Comparison of ENCODE assay signal across 17 mouse cellular contexts in genomic region chr3:151997534-151998107, GRCm38 (mm10).
DNase-seq lines count a peak whose midpoint lies in the region; ATAC-seq and TF ChIP-seq lines count a peak whose summit lies in the region.
"Had no signal": no experiment of that assay in that cellular context is flagged by ENCODE, and none has a peak within 500 bp of the region (broad histone marks: within the 10 kb centered on the region; RNA-seq: fewer than 3 reads in every experiment).

No protein-coding gene starts in this region.

- 59% methylated on average over 4 of the region's 4 CpGs for WGBS in forebrain, embryonic 14.5 days
- WGBS in forebrain, embryonic 15.5 days: 49% methylated on average over 4 of the region's 4 CpGs
- WGBS in limb, embryonic 13.5 days: 27% methylated on average over 4 of the region's 4 CpGs
- WGBS in limb, embryonic 10.5 days: 86% methylated on average over 4 of the region's 4 CpGs
- 60% methylated on average over 4 of the region's 4 CpGs for WGBS in intestine, postnatal 0 days

- no peak overlapping the region for H3K4me2 ChIP-seq in forebrain, embryonic 14.5 days (ENCODE audit: low read length)
- H3K4me2 ChIP-seq in forebrain, embryonic 15.5 days (replicated peaks): no peak overlapping the region
- no peak overlapping the region for H3K4me2 ChIP-seq in limb, embryonic 13.5 days (replicated peaks)
- no peak overlapping the region for H3K4me2 ChIP-seq in intestine, postnatal 0 days (replicated peaks; ENCODE audit: low read depth)
- H3K4me2 ChIP-seq: heart, embryonic 12.5 days had no signal

- DNase-seq in forebrain, embryonic 14.5 days (ENCODE audit: low spot score): peak; percentile 15
- no peak for DNase-seq in limb, embryonic 10.5 days (ENCODE audit: low spot score)
- DNase-seq in right cerebral cortex, adult 2 months (ENCODE audit: low spot score in 2 of 2): peak; percentile 42 to 56
- DNase-seq in spleen, postnatal 14 days (ENCODE audit: low spot score in 2 of 2): no peak
- DNase-seq in ovary, postnatal 14 days (ENCODE audit: low spot score): no peak
- DNase-seq: adrenal gland, postnatal 14 days; cerebellum, adult 9-10 months; gastrocnemius, postnatal 25 days; heart, postnatal 36 days; lung, postnatal 10 days had no signal

- no peaks in the 10 kb centered on the region for H3K9me3 ChIP-seq in forebrain, embryonic 14.5 days (replicated peaks; ENCODE audit: control insufficient read depth, low read length)
- H3K9me3 ChIP-seq in forebrain, embryonic 15.5 days: no peaks in the 10 kb centered on the region
- no peaks in the 10 kb centered on the region for H3K9me3 ChIP-seq in limb, embryonic 13.5 days
- H3K9me3 ChIP-seq in limb, embryonic 10.5 days (replicated peaks): no peaks in the 10 kb centered on the region
- H3K9me3 ChIP-seq in intestine, postnatal 0 days (ENCODE audit: control insufficient read depth): no peaks in the 10 kb centered on the region
- H3K9me3 ChIP-seq: heart, embryonic 12.5 days had no signal

- no peaks in the 10 kb centered on the region for H3K27me3 ChIP-seq in forebrain, embryonic 14.5 days (replicated peaks; ENCODE audit: control insufficient read depth, insufficient read depth, low read length)
- no peaks in the 10 kb centered on the region for H3K27me3 ChIP-seq in forebrain, embryonic 15.5 days
- no peaks in the 10 kb centered on the region for H3K27me3 ChIP-seq in limb, embryonic 13.5 days
- H3K27me3 ChIP-seq in limb, embryonic 10.5 days (ENCODE audit: low read depth, poor library complexity, severe bottlenecking): no peaks in the 10 kb centered on the region
- H3K27me3 ChIP-seq in intestine, postnatal 0 days (replicated peaks; ENCODE audit: control insufficient read depth, insufficient read depth, low read length): no peaks in the 10 kb centered on the region
- H3K27me3 ChIP-seq: CH12.LX; heart, embryonic 12.5 days had no signal

- H3K9ac ChIP-seq in forebrain, embryonic 14.5 days (ENCODE audit: low read length): no peak overlapping the region
- H3K9ac ChIP-seq in forebrain, embryonic 15.5 days (replicated peaks): no peak overlapping the region
- no peak overlapping the region for H3K9ac ChIP-seq in limb, embryonic 13.5 days
- H3K9ac ChIP-seq in intestine, postnatal 0 days (ENCODE audit: low read depth, low read length): no peak overlapping the region
- H3K9ac ChIP-seq: heart, embryonic 12.5 days; liver, embryonic 14.5 days had no signal

- no peak for ATAC-seq in forebrain, embryonic 14.5 days
- no peak for ATAC-seq in forebrain, embryonic 15.5 days (replicated peaks)
- ATAC-seq in limb, embryonic 13.5 days (ENCODE audit: low FRiP score, low read depth): peak; percentile 87
- no peak for ATAC-seq in intestine, postnatal 0 days
- ATAC-seq: forebrain, embryonic 16.5 days had no signal

- no peaks in the 10 kb centered on the region for H3K4me1 ChIP-seq in forebrain, embryonic 14.5 days (ENCODE audit: control insufficient read depth, insufficient read depth, low read length)
- no peaks in the 10 kb centered on the region for H3K4me1 ChIP-seq in forebrain, embryonic 15.5 days
- H3K4me1 ChIP-seq in limb, embryonic 13.5 days: peaks cover 4% of the 10 kb centered on the region; the same call in 1 of the 2 replicates
- no peaks in the 10 kb centered on the region for H3K4me1 ChIP-seq in limb, embryonic 10.5 days
- H3K4me1 ChIP-seq in intestine, postnatal 0 days (replicated peaks; ENCODE audit: control insufficient read depth, insufficient read depth, low read length): no peaks in the 10 kb centered on the region

- H3K36me3 ChIP-seq in forebrain, embryonic 14.5 days (ENCODE audit: control insufficient read depth, insufficient read depth, low read length): no peaks in the 10 kb centered on the region
- H3K36me3 ChIP-seq in forebrain, embryonic 15.5 days: no peaks in the 10 kb centered on the region
- no peaks in the 10 kb centered on the region for H3K36me3 ChIP-seq in limb, embryonic 13.5 days
- no peaks in the 10 kb centered on the region for H3K36me3 ChIP-seq in limb, embryonic 10.5 days
- H3K36me3 ChIP-seq in intestine, postnatal 0 days (ENCODE audit: control insufficient read depth, insufficient read depth): no peaks in the 10 kb centered on the region
- H3K36me3 ChIP-seq: heart, embryonic 12.5 days had no signal

- TF ChIP-seq CTCF in intestine, postnatal 0 days (IDR thresholded peaks at IDR 0.05; ENCODE audit: low read depth): no peak

- no peak overlapping the region for H3K27ac ChIP-seq in forebrain, embryonic 14.5 days (ENCODE audit: low read depth, low read length)
- no peak overlapping the region for H3K27ac ChIP-seq in forebrain, embryonic 15.5 days (replicated peaks)
- no peak overlapping the region for H3K27ac ChIP-seq in limb, embryonic 13.5 days
- no peak overlapping the region for H3K27ac ChIP-seq in limb, embryonic 10.5 days
- H3K27ac ChIP-seq in intestine, postnatal 0 days (ENCODE audit: low read depth, low read length): no peak overlapping the region
- H3K27ac ChIP-seq: liver, embryonic 14.5 days had no signal

- no peak overlapping the region for H3K4me3 ChIP-seq in forebrain, embryonic 14.5 days (ENCODE audit: low read depth, low read length)
- H3K4me3 ChIP-seq in forebrain, embryonic 15.5 days: no peak overlapping the region
- H3K4me3 ChIP-seq in limb, embryonic 13.5 days: no peak overlapping the region
- no peak overlapping the region for H3K4me3 ChIP-seq in limb, embryonic 10.5 days
- H3K4me3 ChIP-seq in intestine, postnatal 0 days (ENCODE audit: low read depth, low read length): no peak overlapping the region
- H3K4me3 ChIP-seq: heart, embryonic 12.5 days had no signal

Comparison
In these comparisons a context has a peak if more than half of its experiments do, and no peak if none do; other contexts are left out.
1. DNase-seq: peak in forebrain, embryonic 14.5 days (single experiment) and right cerebral cortex, adult 2 months (2 of 2); none in limb, embryonic 10.5 days (single experiment), spleen, postnatal 14 days (0 of 2) and ovary, postnatal 14 days (single experiment).